Mouse (Mus musculus) spleen, postnatal 4 days (tissue): ENCODE data around the gene Prdm15.

ENCODE experiments used
- DNase-seq, 2 experiments: peaks; one replicate each; pipeline ENCODE4 v3.0.0; 2022; ENCODE audit warnings: low spot score in 2 of 2

Gene Prdm15

GRCm38 (mm10) chr16:97819532-97819931 is 32.1 kb downstream of the Prdm15 start:
- DNase-seq: no peak

GRCm38 (mm10) chr16:97817414-97817813 is 34.2 kb downstream of the Prdm15 start:
- no peak for DNase-seq

GRCm38 (mm10) chr16:97815269-97815668 is 36.4 kb downstream of the Prdm15 start:
- DNase-seq: no peak

GRCm38 (mm10) chr16:97814060-97814459 is 37.6 kb downstream of the Prdm15 start:
- DNase-seq: no peak

GRCm38 (mm10) chr16:97808881-97809280 is 42.8 kb downstream of the Prdm15 start:
- DNase-seq: no peak

GRCm38 (mm10) chr16:97805646-97806045 is 46.0 kb downstream of the Prdm15 start:
- DNase-seq: no peak

- peak; percentile 71 to 87 for DNase-seq
Measured at GRCm38 (mm10) chr16:97804680-97805547, 46.7 kb downstream of the Prdm15 start.

- no peak for DNase-seq
Measured at GRCm38 (mm10) chr16:97797950-97798869, 53.4 kb downstream of the Prdm15 start.

- DNase-seq: no peak
Measured at GRCm38 (mm10) chr16:97797212-97797611, 54.4 kb downstream of the Prdm15 start.

- no peak for DNase-seq
Measured at GRCm38 (mm10) chr16:97794256-97794655, 57.4 kb downstream of the Prdm15 start.

- DNase-seq: no peak
Measured at GRCm38 (mm10) chr16:97783057-97783456, 68.6 kb downstream of the Prdm15 start.

GRCm38 (mm10) chr16:97778353-97779025 is 73.2 kb downstream of the Prdm15 start:
- peak; percentile 63 to 83 for DNase-seq

- no peak for DNase-seq
Measured at GRCm38 (mm10) chr16:97766501-97766900, 85.1 kb downstream of the Prdm15 start.

GRCm38 (mm10) chr16:97764626-97765025 is 87.0 kb downstream of the Prdm15 start:
- DNase-seq: no peak

- no peak for DNase-seq
Measured at GRCm38 (mm10) chr16:97763990-97764340, 87.7 kb downstream of the Prdm15 start.

- no peak for DNase-seq
Measured at GRCm38 (mm10) chr16:97763061-97763989, 88.3 kb downstream of the Prdm15 start, which contains the start of gene Ripk4. Gene Ripk4, minus strand, starts transcription at chr16:97763787.

GRCm38 (mm10) chr16:97761782-97762181 is 89.9 kb downstream of the Prdm15 start:
- no peak for DNase-seq

- no peak for DNase-seq
Measured at GRCm38 (mm10) chr16:97759681-97760080, 92.0 kb downstream of the Prdm15 start.

- DNase-seq: no peak
Measured at GRCm38 (mm10) chr16:97758288-97758687, 93.4 kb downstream of the Prdm15 start.

GRCm38 (mm10) chr16:97756460-97756859 is 95.2 kb downstream of the Prdm15 start:
- DNase-seq: no peak
